Mouse (Mus musculus) heart, postnatal 4 days (tissue): ENCODE data around the gene Vipr1. TPM values are rescaled to one million over a fixed set of nuclear protein-coding genes. Genes with fewer than 3 reads are reported as not detected.

Experiments
- DNase-seq: peaks from one replicate; pipeline ENCODE4 v3.0.0; 2021
- total RNA-seq, 2 experiments: library from RNA; stranded (reverse); gene quantifications; 2 replicates each; pipeline ENCODE4 v1.2.3; 2021

Gene Vipr1
- total RNA-seq, 2 experiments from 2014 or later, result 0.64 to 2.4 TPM

DNA sequence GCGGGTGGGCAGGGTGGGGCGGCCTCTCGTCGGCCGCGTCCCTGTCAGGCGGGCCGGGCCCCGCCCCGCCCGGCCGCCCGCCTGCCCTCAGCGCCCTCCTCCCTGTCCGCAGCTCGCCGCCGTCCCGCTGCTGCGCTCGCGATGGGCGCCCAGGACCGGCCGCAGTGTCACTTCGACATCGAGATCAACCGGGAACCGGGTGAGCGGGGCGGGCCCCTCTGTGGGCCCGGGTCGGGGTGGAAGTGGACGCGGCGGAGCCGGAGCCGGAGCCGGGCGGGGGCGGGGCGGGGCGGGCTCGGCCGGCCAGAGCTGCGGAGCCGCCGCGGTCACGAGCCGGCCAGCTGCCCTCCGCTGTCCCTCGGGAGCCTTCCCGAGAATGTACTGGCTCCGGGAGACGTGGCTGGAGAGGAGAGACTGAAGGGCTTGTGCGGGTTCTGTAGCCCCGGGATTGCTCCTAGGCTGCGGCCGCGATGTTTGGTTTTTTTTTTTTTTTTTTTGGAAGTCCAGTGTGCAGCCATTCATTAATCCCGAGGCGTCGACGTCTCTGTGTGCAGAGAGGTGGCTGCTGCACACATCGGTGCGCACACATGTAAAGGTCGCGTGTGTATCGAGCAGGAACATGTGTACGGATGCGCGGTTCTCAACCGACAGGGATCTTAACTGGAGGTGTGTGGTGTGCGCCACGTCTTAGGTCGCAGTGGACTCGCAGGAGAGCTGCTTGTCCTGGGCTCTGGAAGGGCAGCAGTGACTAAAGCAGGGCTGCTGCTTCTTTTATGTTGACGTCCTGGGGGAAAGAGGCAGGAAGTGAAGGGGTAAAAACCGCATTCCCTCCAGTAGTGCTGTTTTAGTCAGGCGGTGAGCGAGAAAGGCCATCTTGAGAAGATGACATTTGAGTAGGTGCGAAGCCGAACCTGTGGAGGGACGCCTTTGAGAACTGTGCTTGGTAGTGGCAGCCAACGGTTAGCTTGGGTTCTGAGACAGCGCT, 77.1 kb downstream of the Vipr1 start:
- DNase-seq, result peak; percentile 68

Other genes with a start within 250 kb of the Vipr1 start
- under 1 TPM in 1 of 2 experiments, not detected in 1; 0.64 TPM for gene Cck, start 147.0 kb upstream of the Vipr1 start, total RNA-seq
- under 1 TPM in 1 of 2 experiments, not detected in 1; 0.32 TPM for gene Lyzl4, start 620 bp upstream of the Vipr1 start, total RNA-seq
- gene Sec22c, start 62.8 kb downstream of the Vipr1 start, total RNA-seq, result 1 to 10 TPM; 5.1 to 6.4 TPM
- gene Ss18l2, start 67.6 kb downstream of the Vipr1 start, total RNA-seq, result 100 to 1,000 TPM; 115 to 127 TPM
- 10 to 100 TPM; 67.6 to 73.5 TPM for gene Nktr, start 76.5 kb downstream of the Vipr1 start, total RNA-seq
- gene Zfp651, start 116.6 kb downstream of the Vipr1 start, total RNA-seq, result 10 to 100 TPM; 75.6 to 81.6 TPM
- 10 to 100 TPM; 14.1 to 15.4 TPM for gene Klhl40, start 134.9 kb downstream of the Vipr1 start, total RNA-seq
- 10 to 100 TPM; 72.5 to 84.4 TPM for gene Hhatl, start 149.8 kb downstream of the Vipr1 start, total RNA-seq
- not detected for gene Ccdc13, start 196.7 kb downstream of the Vipr1 start, total RNA-seq
- gene Higd1a, start 215.6 kb downstream of the Vipr1 start, total RNA-seq, result 100 to 1,000 TPM; 153 to 165 TPM